Mouse (Mus musculus) retina, embryonic 14.5 days (tissue): ENCODE data around the gene Inhbb.

Experiments used
- DNase-seq: peaks from one replicate; pipeline ENCODE4 v3.0.0-alpha.2; 2015; ENCODE audit warnings: low spot score

Inhbb gene

DNA sequence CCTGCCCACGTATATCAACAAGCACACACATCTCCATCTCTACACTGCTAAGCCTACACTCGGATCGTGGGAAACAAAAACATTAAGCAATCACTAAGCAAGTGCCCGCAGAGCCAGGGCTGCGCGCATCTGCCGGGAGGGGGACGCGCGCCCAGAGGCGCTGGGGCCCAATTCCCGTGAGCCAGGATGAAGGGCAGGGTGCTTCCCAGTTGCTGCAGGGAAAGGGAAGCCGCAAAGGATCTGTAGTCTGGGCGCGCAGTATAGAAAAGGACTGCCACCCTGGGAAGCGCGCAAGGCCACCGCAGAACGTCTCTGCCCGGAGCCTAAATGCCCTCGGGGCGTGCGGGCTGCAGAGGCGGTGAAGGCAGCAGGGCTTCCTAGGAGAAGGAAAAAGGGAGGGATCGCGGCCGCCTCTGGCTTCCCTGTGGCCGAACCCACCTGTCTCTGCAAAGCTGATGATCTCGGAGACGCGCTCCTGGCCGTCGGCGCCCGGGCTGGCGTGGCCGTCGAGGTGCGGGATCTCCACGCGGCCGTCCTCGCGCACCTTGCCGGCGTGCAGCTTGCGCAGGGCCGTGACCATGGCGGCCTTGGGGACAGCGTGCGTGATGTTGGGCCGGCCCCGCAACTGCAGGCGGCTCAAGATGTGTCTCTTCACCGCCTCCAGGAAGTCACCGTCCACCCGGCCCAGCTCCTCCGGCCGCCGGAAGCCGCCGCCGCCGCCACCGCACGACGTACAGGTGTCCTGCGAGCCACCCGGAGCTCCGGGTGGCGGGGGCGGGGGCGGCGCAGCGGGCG lies 1.7 kb downstream of the Inhbb start:
- DNase-seq = peak; percentile 16

DNA sequence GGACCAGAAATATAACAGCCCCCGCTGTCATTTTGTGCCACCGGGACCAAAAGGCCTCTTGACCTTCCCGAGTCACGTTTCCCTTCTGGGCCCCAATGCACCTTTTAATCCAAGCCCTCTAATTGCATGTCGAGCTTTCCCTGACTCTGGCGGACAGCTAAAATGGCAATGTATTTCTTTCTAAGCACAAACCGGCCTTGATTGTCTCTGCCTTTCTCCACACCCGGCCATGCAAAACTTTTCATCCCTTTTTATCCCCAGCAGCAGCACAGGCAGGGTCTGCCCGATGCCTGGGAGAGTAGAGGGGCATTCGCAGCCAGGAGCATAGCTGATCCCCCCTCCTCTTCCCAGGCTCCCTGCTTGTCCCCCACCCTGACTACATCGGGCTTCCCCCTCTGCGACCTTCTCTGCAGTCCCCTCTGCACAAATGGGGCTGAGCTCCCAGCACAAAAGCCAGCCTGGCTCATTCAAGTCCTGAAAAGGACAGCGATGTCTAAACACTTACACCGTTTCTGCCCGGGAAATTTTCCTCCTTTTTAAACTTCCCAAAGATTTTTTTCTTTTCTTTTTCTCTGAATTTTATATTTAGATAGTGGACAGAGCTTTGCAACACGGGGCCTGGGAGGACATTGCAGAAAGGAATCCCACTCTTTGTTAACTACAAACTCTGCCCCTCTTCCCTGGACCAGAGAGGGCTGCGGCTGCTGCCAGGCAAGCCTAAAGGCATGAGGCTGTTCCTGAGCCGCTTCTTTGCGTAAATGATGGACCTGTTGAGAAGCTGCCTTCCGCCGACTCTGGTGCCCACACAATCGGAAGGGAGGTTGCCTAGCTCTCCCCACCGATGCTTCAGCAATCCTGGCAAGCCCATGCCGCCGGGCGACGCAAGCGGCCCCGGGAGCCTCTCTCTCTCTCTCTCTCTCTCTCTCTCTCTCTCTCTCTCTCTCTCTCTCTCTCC lies 2.6 kb downstream of the Inhbb start:
- DNase-seq = peak; percentile 48

DNA sequence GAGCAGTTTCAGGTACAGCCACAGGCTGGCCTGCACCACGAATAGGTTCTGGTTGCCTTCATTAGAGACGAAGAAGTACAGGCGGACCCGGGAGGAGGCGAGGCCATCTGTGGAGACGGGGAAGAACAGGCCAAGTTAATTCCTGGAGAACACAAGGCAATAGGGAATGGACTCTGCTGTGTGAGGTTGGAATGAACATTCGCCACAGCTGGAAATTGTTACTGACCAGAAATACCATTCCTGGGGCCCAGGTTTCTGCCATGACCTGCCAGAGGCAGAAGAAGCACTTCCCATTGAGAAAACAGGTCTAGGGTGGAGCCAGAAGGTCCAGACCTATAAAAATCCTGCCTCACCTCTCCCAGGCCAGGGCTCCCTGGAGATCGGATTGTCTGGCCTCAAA lies 4.1 kb downstream of the Inhbb start:
- DNase-seq = no peak

DNA sequence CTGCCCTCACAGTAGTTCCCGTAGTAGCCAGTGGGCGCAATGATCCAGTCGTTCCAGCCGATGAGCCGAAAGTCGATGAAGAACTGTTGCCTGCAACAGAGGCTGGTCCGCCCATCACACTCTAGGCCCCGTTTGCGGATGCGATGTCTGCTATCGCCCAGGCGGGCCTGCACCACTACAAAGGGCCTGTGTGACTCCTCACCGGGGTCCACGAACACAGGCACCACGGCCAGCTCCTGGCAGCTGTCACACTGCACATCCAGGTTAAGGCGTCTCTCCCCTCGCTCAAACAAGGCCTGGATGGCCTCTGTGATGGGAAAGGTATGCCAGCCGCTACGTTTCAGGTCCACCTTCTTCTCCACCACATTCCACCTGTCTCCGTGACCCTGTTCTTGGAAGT lies 4.5 kb downstream of the Inhbb start:
- DNase-seq = no peak

DNA sequence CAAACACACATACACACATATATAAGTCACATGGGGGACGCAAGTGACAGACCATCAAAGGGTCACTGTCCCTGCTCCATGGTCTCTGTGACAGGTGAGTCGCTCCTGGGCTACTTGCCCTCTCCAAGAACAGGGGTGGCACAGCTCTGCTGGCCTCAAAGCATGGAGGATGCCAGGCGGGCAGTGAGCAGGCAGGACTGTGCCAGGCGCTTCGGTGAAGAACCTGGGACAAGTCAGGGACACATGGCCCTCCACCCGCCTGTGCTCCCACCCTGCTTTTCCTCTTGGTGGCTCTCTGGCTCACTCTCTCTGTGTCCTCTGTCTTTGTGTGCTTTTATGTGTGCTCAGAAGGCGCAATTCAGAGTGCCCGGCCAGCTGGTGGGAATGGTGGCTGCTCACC lies 5.4 kb downstream of the Inhbb start:
- DNase-seq = no peak

DNA sequence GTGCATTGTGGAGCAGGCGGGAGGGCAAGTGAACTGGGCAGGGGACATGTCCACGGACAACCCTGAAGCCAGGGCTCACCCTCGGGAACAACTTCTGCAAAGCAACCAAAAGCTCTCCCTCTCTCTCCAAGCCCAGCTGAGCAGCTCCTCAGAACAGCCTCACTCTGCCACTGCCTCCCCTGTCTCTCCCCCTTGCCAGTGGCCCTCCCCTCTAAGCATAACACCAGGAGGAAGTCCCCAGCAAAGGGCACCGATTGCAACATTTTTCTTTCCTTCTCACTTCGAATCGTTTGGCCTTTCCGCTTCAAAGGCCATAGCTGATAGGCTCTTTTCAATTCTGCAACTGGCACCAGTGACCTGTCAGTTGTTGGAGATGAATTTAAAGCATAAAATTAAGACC lies 5.9 kb downstream of the Inhbb start:
- no peak for DNase-seq

DNA sequence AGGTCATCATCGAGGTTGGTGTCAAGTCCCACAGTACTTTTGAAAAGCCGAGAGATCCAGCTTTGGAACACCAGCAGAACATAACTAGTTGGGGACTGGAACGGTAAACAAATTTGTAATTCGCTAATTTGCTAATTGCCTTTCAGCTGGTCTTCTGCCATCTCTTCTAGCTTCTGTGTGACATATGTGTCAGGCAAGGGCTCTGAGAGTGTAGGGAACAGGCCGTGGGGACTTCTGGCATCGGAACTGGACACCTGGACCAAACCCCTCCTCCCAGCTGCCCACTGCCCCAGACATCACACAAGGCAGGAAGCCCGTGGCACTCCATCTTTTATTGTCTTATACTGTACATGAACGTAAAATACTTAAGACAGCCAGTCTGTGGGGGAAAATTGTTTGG lies 6.9 kb downstream of the Inhbb start:
- no peak for DNase-seq

DNA sequence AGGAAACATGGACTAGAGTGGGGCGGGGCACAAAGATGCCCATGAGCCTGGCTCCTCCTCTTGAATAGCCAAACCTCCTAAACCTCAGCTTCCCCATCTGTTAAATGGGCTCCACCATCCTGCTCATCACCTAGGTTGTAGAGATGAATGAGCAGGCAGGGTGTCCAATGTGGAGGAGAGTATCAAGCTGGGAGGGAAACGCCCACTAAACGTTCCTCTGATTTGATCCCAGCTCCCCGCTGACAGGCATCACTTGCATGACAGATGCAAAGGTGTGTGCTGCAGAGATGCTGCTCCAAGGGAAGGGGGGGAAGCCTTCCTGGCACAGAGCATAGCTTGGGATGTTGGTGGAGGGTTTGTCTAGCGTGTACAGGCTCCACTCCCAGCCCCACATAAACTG lies 11.4 kb downstream of the Inhbb start:
- no peak for DNase-seq

DNA sequence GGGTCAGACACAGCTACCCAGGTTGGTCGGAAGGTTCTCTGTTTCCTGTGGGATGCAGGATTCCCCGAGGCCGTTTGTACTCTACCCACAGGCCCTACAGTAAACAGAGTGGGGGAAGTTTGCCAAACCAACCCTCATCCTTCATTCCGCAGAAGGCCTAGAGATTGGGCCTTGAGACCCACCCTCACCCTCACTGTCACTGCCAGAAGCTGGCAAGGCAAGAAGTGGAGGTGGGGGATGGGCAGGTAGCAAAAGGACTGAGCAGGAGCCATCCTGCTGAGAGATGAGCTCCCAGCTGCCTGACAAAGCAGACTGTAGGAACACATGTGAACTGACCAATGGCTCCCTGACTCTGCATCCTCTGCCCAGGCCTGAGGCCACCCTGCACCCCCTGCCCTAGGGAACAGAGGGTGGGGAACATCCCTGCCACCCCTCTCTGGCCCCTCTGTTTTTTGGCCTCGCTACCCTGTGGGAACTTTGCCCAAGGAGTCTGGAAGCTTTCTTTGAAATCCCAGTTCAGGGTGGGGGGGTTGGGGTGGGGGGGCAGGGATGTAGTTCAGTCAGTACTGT lies 12.4 kb downstream of the Inhbb start:
- peak; percentile 28 for DNase-seq

DNA sequence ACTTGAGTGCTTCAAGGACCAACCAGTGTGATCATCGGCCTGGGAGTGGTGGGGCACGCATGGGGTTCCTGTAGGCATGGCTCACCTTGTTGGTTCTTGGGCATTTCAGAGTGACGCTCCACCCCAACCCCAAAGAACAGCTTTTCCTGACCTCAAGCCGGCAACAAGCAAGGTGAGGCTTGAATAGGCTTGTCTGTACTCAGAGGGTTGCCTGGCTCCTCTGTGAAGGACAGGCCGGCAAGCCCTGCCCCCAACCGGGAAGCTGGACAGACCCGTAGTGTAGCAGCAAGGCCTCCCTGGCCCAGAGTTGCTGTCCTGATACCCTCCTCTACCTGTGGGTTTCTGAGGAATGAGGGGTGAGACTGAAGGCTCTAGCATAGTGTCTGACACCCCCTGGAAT lies 12.9 kb downstream of the Inhbb start:
- DNase-seq = no peak

DNA sequence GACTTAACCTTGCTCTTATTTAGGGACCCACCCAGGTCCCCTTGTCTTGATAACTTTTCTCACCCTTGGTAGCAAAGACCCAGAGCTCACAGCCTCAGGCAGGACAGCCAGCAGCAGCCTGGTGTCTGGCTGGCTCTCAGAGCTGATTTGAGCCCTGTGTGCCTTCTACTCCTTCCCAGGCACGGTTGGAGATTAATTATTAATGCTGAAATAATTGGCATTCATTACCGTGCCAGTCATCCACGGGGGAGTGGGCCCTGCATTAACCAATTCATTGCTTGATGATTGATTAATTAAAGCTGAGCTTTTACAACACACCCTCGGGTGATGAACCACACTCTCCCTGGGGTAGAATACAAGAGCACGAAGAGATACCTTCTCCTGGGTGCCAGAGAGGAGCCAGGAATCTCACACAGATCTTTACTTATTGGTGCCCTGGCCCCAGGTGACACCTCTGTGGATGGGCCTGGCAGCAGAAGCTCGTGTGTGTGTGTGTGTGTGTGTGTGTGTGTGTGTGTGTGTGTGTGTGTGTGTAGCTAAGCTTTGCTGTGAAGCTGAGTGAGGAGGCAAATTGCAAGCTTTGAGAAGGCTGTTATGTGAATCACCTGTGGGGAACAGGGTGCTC lies 14.2 kb downstream of the Inhbb start:
- DNase-seq = peak; percentile 44

DNA sequence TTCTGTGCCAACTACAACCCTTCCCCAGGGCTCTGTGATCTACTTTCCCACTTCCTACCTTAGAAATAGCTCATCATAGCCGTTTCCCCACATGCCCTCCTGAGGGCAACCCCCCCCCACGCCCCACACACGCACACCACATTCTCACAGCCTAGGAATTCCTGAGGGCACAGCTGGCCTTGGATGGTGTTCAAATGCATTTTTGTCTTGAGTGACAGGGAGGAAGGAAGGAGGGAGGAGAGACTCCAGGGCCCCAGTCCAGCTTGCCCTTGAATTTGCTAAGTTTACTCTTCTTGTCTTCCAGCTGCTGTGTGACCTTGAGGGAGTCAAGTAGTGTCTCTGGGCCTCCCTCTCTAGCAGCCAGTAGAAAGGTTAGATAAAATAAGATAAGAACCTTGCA lies 17.2 kb downstream of the Inhbb start:
- DNase-seq = no peak

DNA sequence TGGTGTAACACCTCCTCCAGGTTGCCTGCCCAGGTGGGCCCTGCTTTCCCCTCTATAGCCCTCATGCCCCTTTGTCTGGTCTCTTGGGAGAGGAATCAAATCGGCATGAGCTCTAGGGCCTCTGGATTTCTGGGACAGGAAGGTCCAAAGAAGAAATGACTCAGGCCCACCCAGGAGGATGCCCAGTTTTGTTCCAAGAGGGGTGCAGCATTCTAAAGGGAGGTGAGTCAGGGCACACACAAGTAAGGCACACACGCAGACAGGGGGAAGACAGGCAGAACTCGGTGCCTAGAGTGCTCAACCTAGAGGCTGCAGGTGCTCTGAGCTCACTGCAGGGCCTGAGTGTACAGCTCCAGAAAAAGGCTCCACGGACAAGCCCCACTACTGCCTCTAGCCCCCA lies 17.7 kb downstream of the Inhbb start:
- no peak for DNase-seq

DNA sequence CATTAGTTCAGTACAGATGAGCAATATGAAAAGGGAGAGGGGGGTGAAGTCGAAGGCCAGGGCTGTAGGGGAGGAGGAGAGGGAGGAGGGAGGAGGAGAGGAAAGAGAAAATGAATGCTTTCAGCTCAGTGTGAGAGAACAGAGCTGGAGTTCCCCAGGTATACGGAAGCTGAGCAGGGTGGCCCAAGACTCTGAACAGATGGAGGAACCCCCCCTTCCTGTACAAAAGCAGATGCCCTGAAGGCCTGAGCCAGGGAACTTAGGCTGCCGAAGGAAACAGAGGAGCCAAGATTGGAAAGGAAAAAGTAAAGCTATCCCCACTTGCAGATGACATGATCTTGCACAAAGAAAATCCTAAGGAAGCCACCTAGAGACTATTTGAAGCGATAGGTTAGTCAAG lies 20.8 kb downstream of the Inhbb start:
- no peak for DNase-seq

DNA sequence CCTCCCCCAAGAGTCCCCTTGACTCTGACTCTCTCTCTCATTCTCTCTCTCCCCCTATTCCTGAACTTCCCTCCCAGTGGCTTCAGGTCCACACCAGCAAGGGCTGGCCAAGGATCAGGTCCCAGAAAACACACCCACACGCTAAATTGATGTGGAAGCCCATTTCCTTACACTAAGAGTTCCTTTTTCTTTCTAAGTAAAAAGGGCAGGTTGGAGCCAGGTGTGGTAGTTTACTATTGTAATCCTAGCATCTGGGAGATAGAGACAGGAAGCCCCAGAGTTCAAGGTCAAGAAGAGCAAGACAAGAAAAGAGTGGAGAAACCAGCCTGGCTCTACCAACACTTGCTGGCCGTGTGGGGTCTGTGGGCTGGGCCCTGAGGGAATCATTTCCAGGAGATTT lies 23.4 kb downstream of the Inhbb start:
- DNase-seq = no peak

DNA sequence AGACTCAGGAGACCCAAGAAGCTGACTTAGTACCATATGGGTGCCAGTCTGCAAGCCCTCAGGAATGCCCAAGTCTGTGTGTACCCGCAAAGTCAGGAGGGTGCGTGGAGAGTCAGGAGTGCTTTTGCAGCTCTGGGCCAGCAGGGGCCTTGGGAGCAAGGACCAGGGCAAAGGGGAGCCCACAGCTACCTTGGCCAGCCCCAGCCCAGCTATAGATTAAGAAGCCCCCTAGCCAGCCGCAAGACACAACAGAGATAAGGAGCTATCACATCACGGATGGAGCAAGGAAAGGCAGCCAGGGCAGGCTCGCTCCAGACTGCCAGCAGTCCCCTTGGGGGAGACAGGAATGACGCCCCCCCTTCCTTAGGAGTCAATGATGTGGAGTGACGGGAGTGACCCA lies 24.2 kb downstream of the Inhbb start:
- DNase-seq = no peak

DNA sequence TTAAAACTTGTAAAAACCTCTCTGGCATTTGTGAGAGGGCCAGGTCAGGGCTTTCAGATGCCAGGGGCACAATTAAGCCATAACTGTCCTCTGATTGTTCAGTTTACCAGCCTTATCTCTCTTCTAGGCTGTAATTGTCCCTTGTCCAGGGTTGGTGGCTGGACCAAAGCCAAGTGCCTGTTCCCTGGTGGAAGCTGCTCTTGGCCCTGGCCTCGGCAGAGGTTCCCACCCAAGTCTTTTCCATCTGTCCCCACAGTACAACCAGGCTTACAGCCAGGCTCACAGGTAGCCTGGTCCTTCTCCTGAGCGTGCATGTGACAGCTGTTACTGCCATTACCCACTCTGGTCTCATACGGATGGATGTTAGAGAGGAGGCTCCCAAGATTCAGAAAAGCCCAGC lies 30.7 kb downstream of the Inhbb start:
- no peak for DNase-seq

DNA sequence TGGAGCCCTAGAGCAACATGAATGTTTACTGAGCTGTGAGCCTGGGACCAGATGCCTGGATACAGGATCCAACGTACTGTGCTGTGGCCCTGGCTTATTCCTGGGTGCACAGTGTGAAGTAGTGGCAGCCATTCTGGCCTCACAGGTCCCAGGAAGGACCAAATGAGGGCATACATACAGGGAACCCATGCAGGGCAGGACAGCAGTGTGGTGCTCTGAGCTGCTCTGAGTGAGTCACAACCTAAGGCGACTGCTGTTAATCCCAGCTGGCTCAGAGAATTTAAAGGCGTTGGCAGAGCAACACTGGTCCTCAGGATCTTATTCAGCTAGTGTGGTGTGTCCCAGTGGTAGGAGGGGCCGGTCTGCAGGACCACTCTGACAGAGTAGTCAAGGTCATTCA lies 31.4 kb downstream of the Inhbb start:
- no peak for DNase-seq

DNA sequence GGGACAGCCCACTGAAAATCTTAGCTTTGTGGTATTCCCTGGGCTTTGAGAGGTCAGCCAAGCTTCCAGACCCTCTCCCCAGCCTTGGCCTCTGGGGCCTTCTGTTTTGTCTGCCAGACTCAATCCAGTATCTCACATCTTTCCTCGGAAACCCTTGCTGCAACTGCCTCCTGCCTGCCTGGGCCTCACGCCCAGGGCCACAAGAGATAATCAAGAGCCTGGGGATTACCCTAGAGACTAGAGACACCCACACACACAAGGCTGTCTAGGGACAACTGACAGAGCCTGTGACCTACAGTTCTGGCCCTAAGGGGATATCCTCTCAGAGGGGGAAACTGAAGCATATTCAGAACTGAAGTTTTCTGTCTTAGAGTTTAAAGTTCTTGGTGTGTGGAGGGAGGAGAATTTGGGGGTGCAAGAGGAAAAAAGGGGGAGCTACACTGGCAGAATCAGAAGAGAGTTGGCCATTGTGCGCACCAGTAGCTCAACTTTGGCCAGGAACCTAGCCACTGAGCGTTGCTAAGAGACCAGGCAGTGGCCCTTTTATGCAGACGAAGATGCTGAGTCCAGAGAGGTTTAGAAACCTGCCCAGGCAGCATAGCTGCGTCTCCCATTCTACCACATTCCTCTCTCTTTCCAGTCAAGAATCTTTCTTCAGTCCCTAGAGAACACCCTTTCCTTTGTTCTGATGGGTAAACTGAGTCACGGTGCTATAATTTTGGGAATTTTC lies 32.1 kb downstream of the Inhbb start:
- DNase-seq = no peak

DNA sequence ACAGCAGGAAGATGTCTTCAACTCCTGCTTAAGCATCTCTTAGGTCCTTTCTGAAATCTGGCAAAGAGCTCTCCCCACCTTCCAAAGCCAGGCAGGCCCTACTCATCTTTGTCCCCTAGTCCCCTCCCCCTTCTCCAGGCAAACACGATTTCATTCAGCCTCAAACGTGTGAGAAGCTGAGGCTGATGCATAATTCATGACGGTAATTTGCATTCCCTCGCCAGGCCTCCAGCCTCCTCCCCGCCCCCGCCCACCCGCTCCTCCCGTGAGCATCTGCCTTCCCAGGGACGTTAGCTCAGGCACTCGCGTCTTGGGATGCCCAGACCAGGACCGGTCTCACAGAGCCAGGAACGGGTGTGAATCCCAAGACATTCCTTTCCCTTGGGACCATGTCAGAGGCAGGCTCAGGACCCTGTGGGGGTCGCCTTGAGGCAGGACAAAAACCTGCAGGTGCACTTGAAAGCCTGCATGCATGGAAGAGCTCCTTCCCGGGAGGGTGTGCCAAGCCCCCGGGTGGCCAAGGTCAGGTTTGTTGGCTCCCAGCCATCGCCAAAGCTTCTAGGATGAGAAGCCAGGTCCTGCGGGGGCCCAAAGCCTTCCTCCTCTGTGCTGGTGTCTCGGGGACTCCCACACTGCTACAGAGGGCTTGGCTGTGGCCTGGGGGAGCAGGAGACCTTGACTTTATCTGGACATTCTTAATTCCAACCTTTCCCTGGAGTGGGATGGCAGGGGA lies 33.2 kb downstream of the Inhbb start:
- DNase-seq = peak; percentile 76

DNA sequence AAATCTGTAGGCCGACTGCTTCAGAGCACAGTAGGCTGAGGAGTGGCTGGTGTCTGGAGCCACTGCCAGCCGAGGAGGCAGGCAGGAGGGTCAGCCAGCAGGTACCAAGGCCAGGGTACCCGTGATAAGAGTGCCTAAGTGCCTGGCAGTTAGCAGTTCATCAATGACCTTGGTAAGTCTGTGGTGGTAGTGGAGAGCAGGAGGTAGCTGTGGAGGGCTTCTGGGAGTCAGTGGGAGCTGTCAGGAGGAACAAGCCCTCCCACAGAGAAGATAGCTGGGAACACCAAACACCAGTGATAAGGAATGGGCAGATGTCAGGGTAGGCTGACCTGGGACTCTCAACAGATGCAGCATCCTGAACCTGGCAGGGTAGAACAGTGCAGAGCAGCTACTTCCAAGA lies 35.7 kb downstream of the Inhbb start:
- DNase-seq = no peak
